Mouse (Mus musculus) left cerebral cortex, adult 2 months (tissue): Measurements from ENCODE around the gene Gnaq. TPM values are rescaled to one million over a fixed set of nuclear protein-coding genes. Genes with fewer than 3 reads are reported as not detected.

Experiments used
- DNase-seq, 2 experiments: peaks; one replicate each; pipeline ENCODE4 v3.0.0; 2021 to 2022; ENCODE audit warnings: low spot score in 2 of 2, mixed read lengths in 1 of 2; ENCODE audit errors: extremely low spot score in 1 of 2
- H3K27ac ChIP-seq: fragments of 200-600 bp; 2 replicates; pipeline ENCODE4 v1.8.1; 2022
- H3K4me3 ChIP-seq: fragments of 200-600 bp; 2 replicates; pipeline ENCODE4 v1.8.1; 2022
- CTCF ChIP-seq: fragments of 200-600 bp; IDR thresholded peaks from 2 replicates; pipeline ENCODE4 v1.8.1; 2022; ENCODE audit warnings: antibody characterized with exemption, mild to moderate bottlenecking, moderate library complexity
- intact Hi-C: fragments of 180-260 bp; cut with DNase I; formaldehyde crosslinking; loops from one replicate; pipeline ENCODE4 v1.15.1; 2025
- total RNA-seq, 2 experiments: library from RNA; stranded (reverse); gene quantifications; 2 replicates each; pipeline ENCODE4 v1.2.3; 2021

Gene Gnaq
- total RNA-seq, 2 experiments from 2014 or later: 164 to 172 TPM

DNA sequence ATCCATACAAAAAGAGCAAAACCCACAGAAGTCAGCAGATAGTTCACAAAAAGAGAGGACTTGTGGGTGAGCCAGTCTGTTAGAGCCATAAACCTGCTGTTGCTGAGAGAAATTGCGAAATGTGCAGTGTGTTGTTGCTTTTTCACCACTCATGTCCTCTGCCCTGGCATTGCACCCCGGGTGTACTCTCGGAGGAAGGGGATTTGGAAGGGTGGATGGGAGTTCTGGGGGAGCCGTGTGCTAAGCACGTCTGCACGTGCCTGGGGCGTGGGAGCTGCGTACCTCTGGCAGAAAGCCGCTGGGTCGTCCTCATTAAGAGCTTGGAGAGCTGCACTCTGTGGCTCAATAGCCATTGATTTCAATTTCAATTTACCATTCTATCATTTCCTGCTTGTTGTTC, 234.6 kb downstream of the Gnaq start:
- no peak overlapping the region for H3K27ac ChIP-seq
- intact Hi-C loops: loop anchor here (10.0 kb wide), 1 partner anchor 418 kb away; the partner anchor contains the start of gene Vps13a
- H3K4me3 ChIP-seq: no peak overlapping the region
- no peak for DNase-seq
- no peak for TF ChIP-seq CTCF

DNA sequence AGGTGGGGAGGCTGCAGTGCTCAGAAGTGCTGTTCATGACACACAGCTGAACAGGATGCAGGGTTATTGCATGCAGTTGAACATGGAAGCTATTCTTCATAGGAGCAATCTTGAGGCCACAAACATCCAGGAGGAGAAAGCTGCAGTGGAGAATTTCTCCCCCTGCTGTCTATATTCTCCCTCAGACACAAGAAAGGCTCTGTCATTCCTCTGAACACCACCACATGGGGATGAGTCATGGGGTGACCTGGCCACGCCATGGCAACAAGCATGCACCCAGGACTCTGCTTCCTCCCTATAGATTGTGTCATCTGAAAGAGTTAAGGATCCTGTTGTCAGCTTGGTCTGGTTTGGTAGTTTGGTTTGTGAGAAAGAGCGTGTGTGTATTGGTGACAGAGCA, 239.0 kb downstream of the Gnaq start:
- DNase-seq: no peak
- H3K27ac ChIP-seq: no peak overlapping the region

DNA sequence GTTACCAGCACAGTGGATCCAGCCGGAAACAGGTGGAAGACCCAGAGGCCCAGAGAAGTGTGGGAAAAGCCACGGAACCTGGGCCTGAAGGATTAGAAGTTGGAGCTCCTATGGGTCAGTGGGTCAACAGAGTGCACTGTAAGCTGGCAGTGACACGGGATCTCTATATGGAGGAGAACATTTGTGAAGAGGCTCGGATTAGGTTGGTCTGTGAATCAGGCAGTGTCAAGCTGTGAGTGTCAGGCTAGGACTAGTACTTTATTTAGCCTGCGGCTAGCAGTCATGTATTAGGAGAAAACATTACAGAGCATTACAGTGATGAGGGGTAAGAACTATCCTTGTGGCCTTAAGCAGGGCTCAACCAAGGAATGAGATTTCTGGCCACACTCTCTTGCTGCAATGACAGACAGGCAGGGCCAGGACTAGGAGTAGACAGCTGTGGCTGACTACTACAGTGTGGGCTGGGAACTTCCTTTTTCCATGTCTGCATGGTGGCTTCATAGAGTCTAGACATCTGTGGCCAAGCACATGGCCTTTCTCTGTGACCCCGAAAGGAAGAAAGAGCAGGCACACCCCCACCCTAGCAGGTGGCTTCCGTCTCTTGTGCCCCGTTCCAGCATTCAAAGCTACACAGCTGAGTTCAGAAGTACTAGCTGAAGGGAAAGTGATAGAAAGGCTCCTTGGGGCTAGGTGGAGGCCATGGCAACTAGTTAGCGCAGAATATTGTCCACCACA, 240.3 kb downstream of the Gnaq start:
- no peak for DNase-seq
- intact Hi-C loops: no loop called here
- Histone ChIP-seq H3K4me3 (no peak overlapping the region), H3K27ac (0 out of 2 replicates have a peak overlapping the region, but pooled peaks have one; percentile 11)
- TF ChIP-seq CTCF: no peak

More for the DNA sequence above, 239.0 kb downstream of the Gnaq start:
- TF ChIP-seq CTCF: no peak; the same call in 1 of the 2 replicates
- intact Hi-C loops: no loop called here
- no peak overlapping the region for H3K4me3 ChIP-seq

DNA sequence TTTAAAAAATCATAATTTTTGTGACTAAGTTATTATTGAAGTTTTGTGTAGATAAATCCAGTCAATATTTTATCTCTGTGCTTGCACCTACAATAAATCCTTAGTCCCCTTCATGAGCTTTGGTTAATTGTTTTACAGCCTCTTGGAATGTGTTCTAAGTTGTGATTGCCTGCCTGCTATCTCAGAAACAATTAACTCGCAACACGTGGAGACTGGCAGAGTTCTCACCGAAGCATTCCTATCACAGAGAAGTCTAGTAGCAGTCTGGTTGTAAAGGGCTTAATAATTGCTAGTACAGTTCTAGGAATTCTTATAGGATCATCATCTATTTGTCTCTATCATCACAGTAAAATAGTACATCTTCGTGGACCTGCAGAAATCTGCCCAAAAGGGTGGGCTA, 243.2 kb downstream of the Gnaq start:
- DNase-seq: no peak
- intact Hi-C loops: no loop called here
- Histone ChIP-seq H3K27ac (no peak overlapping the region), H3K4me3 (no peak overlapping the region)
- TF ChIP-seq CTCF: no peak

DNA sequence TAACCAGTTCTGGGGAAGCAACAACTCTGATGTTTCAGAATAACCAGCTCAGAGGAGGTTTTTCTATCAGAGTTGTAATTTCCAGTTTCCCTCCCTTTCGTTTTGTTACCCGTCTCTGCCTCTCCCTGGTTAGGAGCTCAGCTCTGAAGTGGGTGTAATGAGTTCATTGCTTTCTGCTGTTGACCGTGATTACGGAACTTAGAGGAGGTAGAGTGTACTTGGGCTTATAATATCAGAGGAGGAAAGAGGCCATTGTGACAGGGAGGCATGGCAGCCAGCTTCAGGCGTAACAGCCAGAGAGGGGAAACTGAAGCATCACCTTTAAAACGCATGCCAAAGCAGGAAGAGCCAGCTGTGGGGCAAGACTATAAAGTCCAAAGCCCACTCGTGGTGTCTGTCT, 245.9 kb downstream of the Gnaq start:
- Histone ChIP-seq H3K4me3 (no peak overlapping the region), H3K27ac (no peak overlapping the region)
- TF ChIP-seq CTCF: no peak
- intact Hi-C loops: no loop called here
- no peak for DNase-seq

DNA sequence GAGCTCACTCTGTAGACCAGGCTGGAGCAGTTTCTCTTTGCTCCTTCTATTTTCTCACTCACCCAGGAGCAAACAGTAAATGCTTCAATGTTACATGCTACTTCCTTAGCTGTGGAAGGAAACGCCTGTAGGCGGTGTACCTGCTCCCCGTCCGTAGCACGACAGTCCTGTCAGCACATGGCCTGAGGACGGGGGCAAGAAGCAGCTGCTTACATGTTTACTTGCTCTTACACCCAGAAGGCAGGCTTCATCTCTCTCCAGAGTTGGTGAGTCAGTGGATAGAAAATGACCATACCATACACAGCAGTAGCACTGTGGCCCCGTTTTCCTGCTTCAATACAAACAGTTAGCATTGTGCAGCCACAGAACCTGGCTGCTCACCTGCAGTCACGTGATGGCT, 247.1 kb downstream of the Gnaq start:
- intact Hi-C loops: no loop called here
- Histone ChIP-seq H3K27ac (no peak overlapping the region), H3K4me3 (no peak overlapping the region)
- DNase-seq: no peak
- no peak for TF ChIP-seq CTCF

DNA sequence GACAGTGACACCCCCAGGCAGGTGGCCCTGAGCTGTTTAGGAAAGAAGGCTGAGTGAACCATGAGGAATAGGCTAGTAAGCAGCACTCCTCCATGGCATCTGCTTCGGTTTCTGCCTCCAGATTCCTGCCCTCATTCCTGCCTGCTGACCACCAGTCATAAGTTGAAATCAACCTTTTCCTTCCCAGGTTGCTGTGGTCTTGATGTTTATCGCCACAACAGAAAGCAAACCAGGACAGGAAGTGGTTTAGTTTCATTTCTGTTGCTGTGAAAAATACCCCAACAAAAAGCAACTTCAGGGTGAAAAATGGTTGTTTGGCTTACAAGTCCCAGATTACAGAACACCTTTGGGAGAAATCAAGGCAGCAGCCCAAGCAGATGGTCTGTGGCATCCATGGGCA, 249.8 kb downstream of the Gnaq start:
- no peak overlapping the region for H3K27ac ChIP-seq
- no peak for TF ChIP-seq CTCF
- no peak overlapping the region for H3K4me3 ChIP-seq
- DNase-seq: no peak
- intact Hi-C loops: no loop called here

DNA sequence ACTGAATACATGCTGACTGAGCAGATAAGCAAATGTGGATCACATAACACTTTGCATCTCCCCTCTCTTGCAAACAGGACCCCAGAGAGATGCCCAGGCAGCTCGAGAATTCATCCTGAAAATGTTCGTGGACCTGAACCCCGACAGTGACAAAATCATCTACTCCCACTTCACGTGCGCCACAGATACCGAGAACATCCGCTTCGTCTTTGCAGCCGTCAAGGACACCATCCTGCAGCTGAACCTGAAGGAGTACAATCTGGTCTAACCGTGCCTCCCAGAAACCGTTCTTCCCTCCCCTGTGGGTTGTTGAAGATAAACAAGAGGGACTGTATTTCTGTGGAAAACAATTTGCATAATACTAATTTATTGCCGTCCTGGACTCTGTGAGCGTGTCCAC, 250.5 kb downstream of the Gnaq start:
- H3K4me3 ChIP-seq: no peak overlapping the region
- TF ChIP-seq CTCF: no peak
- intact Hi-C loops: no loop called here
- no peak overlapping the region for H3K27ac ChIP-seq
- no peak for DNase-seq

DNA sequence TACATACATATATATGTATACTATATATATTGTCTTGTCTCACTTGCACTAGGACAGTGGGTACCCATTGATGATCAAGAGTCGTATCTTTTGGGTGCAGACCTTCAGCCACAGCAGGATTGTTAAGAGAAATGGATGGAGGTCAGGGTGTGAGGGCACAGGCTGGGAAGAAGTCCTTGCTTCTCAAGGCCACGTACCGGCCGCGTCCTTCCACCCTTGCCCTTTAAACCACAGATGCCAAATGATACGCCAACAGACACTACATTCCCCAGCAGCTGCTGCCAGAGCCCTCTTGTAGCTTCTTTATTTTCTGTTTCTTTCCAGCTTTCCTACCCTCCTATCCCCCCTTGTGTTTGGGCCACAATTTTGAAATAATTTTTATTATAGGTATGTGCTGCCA, 251.5 kb downstream of the Gnaq start:
- no peak for DNase-seq
- intact Hi-C loops: no loop called here
- Histone ChIP-seq H3K27ac (no peak overlapping the region), H3K4me3 (no peak overlapping the region)
- TF ChIP-seq CTCF: no peak

DNA sequence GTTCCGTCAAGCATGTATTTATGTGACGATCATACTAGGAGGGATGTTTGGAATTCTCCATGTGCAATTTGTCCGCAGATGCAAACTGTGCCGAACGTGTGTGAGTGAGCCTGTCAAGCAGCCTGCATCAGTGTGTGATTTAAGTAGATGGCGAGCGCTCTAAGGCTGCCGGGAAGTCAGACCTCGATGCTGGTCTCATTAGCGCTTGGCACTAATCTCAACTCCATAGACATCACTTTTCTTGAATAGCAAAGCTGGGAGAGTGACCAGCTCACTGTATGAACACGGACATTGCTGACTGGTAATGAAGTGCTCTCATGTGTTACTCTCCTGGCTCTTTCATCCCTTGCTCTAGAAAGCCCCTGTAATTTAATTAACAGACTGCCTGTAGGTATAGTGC, 252.3 kb downstream of the Gnaq start:
- Histone ChIP-seq H3K4me3 (no peak overlapping the region), H3K27ac (no peak overlapping the region)
- DNase-seq: no peak
- TF ChIP-seq CTCF: no peak
- intact Hi-C loops: no loop called here

DNA sequence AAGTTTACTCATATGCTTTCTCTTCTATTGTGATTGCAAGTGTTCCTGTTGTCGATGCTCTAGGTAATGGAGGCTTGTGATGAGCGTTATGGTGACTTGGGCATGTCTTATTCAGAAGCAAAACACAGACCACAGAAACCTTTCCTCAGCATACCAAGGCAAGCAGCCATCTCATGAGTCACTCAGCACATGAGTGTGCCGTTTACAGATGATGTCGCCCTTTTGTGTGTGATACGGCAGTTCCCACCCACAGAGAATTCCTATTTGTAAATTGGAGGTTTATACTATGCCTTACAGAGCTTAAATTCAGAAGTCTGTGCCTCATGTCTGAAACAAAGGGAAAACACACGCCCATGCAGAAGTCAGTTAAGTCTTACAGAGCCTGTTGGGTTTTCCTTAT, 253.9 kb downstream of the Gnaq start:
- Histone ChIP-seq H3K27ac (no peak overlapping the region), H3K4me3 (no peak overlapping the region)
- DNase-seq: peak; percentile 30 to 51
- intact Hi-C loops: no loop called here
- no peak for TF ChIP-seq CTCF

DNA sequence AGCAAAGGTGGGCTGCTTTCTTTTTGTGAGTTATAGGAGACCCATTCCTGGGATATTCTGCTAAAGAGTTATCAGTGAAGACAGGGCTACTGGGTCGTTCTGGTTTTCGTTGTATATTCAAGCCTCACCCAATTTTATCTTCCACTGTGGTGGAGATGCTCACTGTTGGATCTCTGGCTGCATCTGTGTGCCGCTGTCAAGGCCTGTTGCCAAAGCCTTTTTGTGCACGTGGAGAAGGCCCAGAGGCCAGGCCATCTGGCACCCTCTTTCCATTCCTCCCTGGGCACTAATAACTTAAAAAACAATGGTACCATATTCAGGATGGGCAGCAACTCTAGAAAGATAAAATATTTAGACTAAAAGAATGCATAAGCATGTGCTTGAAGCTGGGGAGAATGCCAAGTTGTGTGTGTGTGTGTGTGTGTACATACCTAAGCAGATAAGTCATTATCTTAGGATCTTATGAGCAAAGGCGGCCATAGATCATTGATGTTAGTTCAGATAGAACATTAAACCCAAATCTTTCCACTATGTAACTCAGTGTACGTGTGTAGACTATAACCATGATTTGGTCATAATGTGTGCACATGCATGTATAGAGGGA, 257.7 kb downstream of the Gnaq start:
- no peak for DNase-seq
- no peak for TF ChIP-seq CTCF
- no peak overlapping the region for H3K27ac ChIP-seq
- no peak overlapping the region for H3K4me3 ChIP-seq
- intact Hi-C loops: no loop called here

DNA sequence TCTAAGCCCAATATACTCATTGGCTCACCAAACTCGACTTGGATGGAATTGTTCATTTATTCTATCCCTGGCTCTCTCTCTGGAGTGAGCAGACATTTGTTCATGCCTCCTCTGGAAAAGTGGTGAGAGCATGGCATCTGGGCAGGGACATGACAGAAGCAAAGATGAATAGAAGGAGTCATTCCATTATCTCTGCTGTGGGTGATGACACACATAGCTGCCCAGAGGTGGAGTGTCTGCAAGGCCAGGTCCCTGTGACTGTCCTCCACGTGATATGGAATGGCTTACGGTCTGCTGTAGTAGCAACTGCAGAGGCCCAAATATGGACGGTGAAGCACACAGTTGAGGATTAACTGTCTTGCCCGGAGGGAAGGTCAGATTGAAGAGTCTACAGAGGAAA, 261.8 kb downstream of the Gnaq start:
- no peak for TF ChIP-seq CTCF
- intact Hi-C loops: no loop called here

More for the DNA sequence above, 261.8 kb downstream of the Gnaq start:
- DNase-seq: no peak
- no peak overlapping the region for H3K27ac ChIP-seq
- no peak overlapping the region for H3K4me3 ChIP-seq
